Mouse (Mus musculus) MEL (cell line): ENCODE measurements around the gene Itprip. TPM values are rescaled to one million over a fixed set of nuclear protein-coding genes. Genes with fewer than 3 reads are reported as not detected.

Experiments
- DNase-seq: peaks from one replicate; pipeline ENCODE4 v3.0.0; 2011; ENCODE audit warnings: low read depth, low spot score
- H3K27ac ChIP-seq: 2 replicates; pipeline ENCODE4 v1.5.1; 2012; ENCODE audit warnings: low read depth, mild to moderate bottlenecking, control low read depth, low read length, moderate library complexity; ENCODE audit not compliant: control insufficient read depth
- H3K27me3 ChIP-seq, 2 experiments: fragments of 150-350 bp in 1 of 2; sonication (generic) in 1 of 2; 2 replicates each; pipeline ENCODE4 v1.6.1; 2012; ENCODE audit warnings: low read length in 2 of 2, mild to moderate bottlenecking in 2 of 2, improper control_type of control experiment in 1 of 2, moderate library complexity in 1 of 2; ENCODE audit not compliant: insufficient read depth in 2 of 2, control insufficient read depth in 1 of 2
- H3K36me3 ChIP-seq, 2 experiments: 2 replicates each; pipeline ENCODE4 v1.6.1; 2012 to 2014; ENCODE audit warnings: low read length in 2 of 2, improper control_type of control experiment in 1 of 2, inconsistent platforms in 1 of 2, mild to moderate bottlenecking in 1 of 2; ENCODE audit not compliant: insufficient read depth in 2 of 2, control insufficient read depth in 1 of 2
- H3K4me1 ChIP-seq, 2 experiments: fragments of 150-350 bp in 1 of 2; sonication (generic) in 1 of 2; 2 replicates each; pipeline ENCODE4 v1.6.1; 2012; ENCODE audit warnings: low read length in 2 of 2, improper control_type of control experiment in 1 of 2, mild to moderate bottlenecking in 1 of 2; ENCODE audit not compliant: insufficient read depth in 2 of 2, control insufficient read depth in 1 of 2
- H3K4me3 ChIP-seq, 2 experiments: fragments of 150-350 bp in 1 of 2; sonication (generic) in 1 of 2; 2 replicates each; pipeline ENCODE4 v1.5.1; 2012; ENCODE audit warnings: low read depth in 2 of 2, low read length in 2 of 2, mild to moderate bottlenecking in 2 of 2, moderate library complexity in 2 of 2, control low read depth in 1 of 2, improper control_type of control experiment in 1 of 2; ENCODE audit not compliant: control insufficient read depth in 1 of 2, insufficient read depth in 1 of 2
- H3K79me2 ChIP-seq: 2 replicates; pipeline ENCODE4 v1.6.1; 2012; ENCODE audit warnings: mild to moderate bottlenecking, low read length, moderate library complexity; ENCODE audit not compliant: control insufficient read depth, poor library complexity, insufficient read depth
- H3K9ac ChIP-seq: 2 replicates; pipeline ENCODE4 v1.6.1; 2012; ENCODE audit warnings: low read depth, mild to moderate bottlenecking, control low read depth, low read length, moderate library complexity; ENCODE audit not compliant: control insufficient read depth, poor library complexity, severe bottlenecking
- H3K9me3 ChIP-seq: fragments of 150-350 bp; sonication (generic); replicated peaks from 2 replicates; pipeline ENCODE4 v1.6.1; 2012; ENCODE audit warnings: mild to moderate bottlenecking, low read length, improper control_type of control experiment, moderate library complexity; ENCODE audit not compliant: insufficient read depth
- BHLHE40 ChIP-seq: IDR thresholded peaks from 2 replicates; pipeline ENCODE4 v1.6.1; 2012; ENCODE audit warnings: low read depth, mild to moderate bottlenecking, inconsistent platforms, low read length, improper control_type of control experiment, borderline replicate concordance
- EP300 ChIP-seq, 2 experiments: IDR thresholded peaks; 2 replicates each; pipeline ENCODE4 v1.6.1; 2011; ENCODE audit warnings: improper control_type of control experiment in 2 of 2, low read length in 2 of 2, low read depth in 1 of 2, mild to moderate bottlenecking in 1 of 2
- JUND ChIP-seq: IDR thresholded peaks from 2 replicates; pipeline ENCODE4 v1.6.1; 2011; ENCODE audit warnings: low read depth, mild to moderate bottlenecking, improper control_type of control experiment, low read length
- MAZ ChIP-seq: IDR thresholded peaks from 2 replicates; pipeline ENCODE4 v1.6.1; 2012; ENCODE audit warnings: low read depth, mild to moderate bottlenecking, inconsistent platforms, low read length, improper control_type of control experiment
- POLR2AphosphoS2 ChIP-seq: IDR thresholded peaks from 2 replicates; pipeline ENCODE4 v1.6.1; 2011; ENCODE audit warnings: low read length, improper control_type of control experiment
- ZMIZ1 ChIP-seq: IDR thresholded peaks from 2 replicates; pipeline ENCODE4 v1.6.1; 2012; ENCODE audit warnings: low read depth, mild to moderate bottlenecking, inconsistent platforms, low read length, improper control_type of control experiment, moderate library complexity
- ZNF384 ChIP-seq: IDR thresholded peaks from 2 replicates; pipeline ENCODE4 v1.6.1; 2012; ENCODE audit warnings: low read depth, mild to moderate bottlenecking, inconsistent platforms, low read length, improper control_type of control experiment
- polyA plus RNA-seq, 2 experiments: library from polyadenylated mRNA; stranded (reverse) in 1 of 2; unstranded in 1 of 2; fragments of >175 nt in 1 of 2; fragments of >200 nt in 1 of 2; gene quantifications; 2 replicates each; pipeline versions ENCODE4 v1.2.1 to v1.2.4; 2012; ENCODE audit warnings: low replicate concordance in 2 of 2, low read depth in 1 of 2; ENCODE audit not compliant: insufficient read length in 2 of 2, insufficient read depth in 1 of 2, missing spikeins in 1 of 2
- total RNA-seq: library from RNA; depleted of rRNA; stranded (reverse); fragments of 300-350 nt; gene quantifications from 2 replicates; pipeline ENCODE4 v1.2.3, GENCODE M21; 2012; rRNA removed

The Itprip gene
- total and polyA plus RNA-seq, 3 experiments, result 26.3 to 26.9 TPM; not detected in 1

DNA sequence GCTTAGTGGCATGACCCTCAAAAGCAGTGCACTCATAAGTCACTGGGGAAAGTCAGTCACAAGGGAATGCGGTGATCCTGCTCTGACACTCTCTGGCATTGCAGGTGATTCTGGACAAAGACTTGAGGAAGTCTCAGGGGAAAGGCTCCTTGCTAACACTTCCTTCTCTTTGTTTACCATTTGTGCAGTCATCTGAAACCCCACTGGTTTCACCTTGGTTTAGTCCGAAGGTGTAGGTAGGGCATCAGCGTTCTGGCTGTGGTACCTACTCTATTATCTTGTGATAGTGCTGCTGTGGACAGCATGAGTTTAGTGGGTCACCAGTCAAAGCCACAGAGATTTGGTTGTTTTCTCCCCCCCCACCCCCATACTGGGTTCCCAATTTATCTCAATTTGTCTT lies 69.4 kb downstream of the Itprip start:
- Histone ChIP-seq H3K27ac (no peak overlapping the region), H3K36me3 (no peaks in the 10 kb centered on the region; a peak in 2 of 4 replicates), H3K9ac (no peak overlapping the region), H3K79me2 (no peaks in the 10 kb centered on the region), H3K27me3 (no peaks in the 10 kb centered on the region)
- TF ChIP-seq EP300 (IDR thresholded peaks at IDR 0.05; ENCODE audit: low read depth in 1 of 2, low read length in 2 of 2) (no peak), MAZ (no peak), JUND (no peak), ZNF384 (no peak), BHLHE40 (no peak), POLR2AphosphoS2 (no peak), ZMIZ1 (no peak)
- TF ChIP-seq, all 39 proteins: peak for 0
- Histone ChIP-seq H3K9me3 (no peaks in the 10 kb centered on the region), H3K4me1 (peaks cover 0 to 6% of the 10 kb centered on the region in 2 experiments; a peak in 2 of 4 replicates), H3K4me3 (no peak overlapping the region)
- DNase-seq, result no peak

Other genes with a start within 250 kb of the Itprip start
- 0.04 TPM in 1 of 2 replicates, not detected in the other for gene Col17a1, start 227.2 kb downstream of the Itprip start, total RNA-seq
- not detected for gene Col17a1, start 227.2 kb downstream of the Itprip start, polyA plus RNA-seq
- 74.0 and 80.9 TPM in 2 replicates for gene Sfr1, start 187.6 kb downstream of the Itprip start, total RNA-seq
- gene Sfr1, start 187.6 kb downstream of the Itprip start, polyA plus RNA-seq, result 10 to 100 TPM in 1 of 2 experiments, not detected in 1; 91.0 TPM
- 114 and 143 TPM in 2 replicates for gene Gsto1, start 64.3 kb downstream of the Itprip start, total RNA-seq
- 100 to 1,000 TPM; 190 to 461 TPM for gene Gsto1, start 64.3 kb downstream of the Itprip start, polyA plus RNA-seq
- not detected in 2 replicates for gene Gsto2, start 53.8 kb downstream of the Itprip start, total RNA-seq
- gene Gsto2, start 53.8 kb downstream of the Itprip start, polyA plus RNA-seq, result under 1 TPM in 1 of 2 experiments, not detected in 1; 0.14 TPM
- 0.12 TPM in 1 of 2 replicates, not detected in the other for gene Cfap43, start within 50 bp of the Itprip start, total RNA-seq
- under 1 TPM in 1 of 2 experiments, not detected in 1; 0.10 TPM for gene Cfap43, start within 50 bp of the Itprip start, polyA plus RNA-seq
- gene Cfap58, start 18.4 kb upstream of the Itprip start, total RNA-seq, result not detected in 2 replicates
- gene Cfap58, start 18.4 kb upstream of the Itprip start, polyA plus RNA-seq, result not detected